Mouse (Mus musculus) embryonic facial prominence, embryonic 13.5 days (tissue): Measurements from ENCODE around the gene Scn5a. TPM values are rescaled to one million over a fixed set of nuclear protein-coding genes. Genes with fewer than 3 reads are reported as not detected.
A peak's percentile ranks its signal among the peaks of the same experiment; 100 is the strongest.

Source experiments
- ATAC-seq: fragments of 200-750 bp; cut with Nextera tagmentation; 2 replicates; pipeline ENCODE4 v1.8.0; 2017; ENCODE audit warnings: low read depth; ENCODE audit not compliant: insufficient number of reproducible peaks, insufficient read depth, low FRiP score, low TSS enrichment
- H3K27ac ChIP-seq: fragments of 300-500 bp; sonication (generic); 2 replicates; pipeline ENCODE4 v1.5.1; 2015; ENCODE audit warnings: moderate library complexity, mild to moderate bottlenecking, inconsistent platforms
- H3K27me3 ChIP-seq: fragments of 300-500 bp; sonication (generic); 2 replicates; pipeline ENCODE4 v1.6.1; 2015; ENCODE audit warnings: mild to moderate bottlenecking, inconsistent platforms
- H3K36me3 ChIP-seq: fragments of 300-500 bp; sonication (generic); 2 replicates; pipeline ENCODE4 v1.6.1; 2015; ENCODE audit warnings: mild to moderate bottlenecking, inconsistent platforms
- H3K4me1 ChIP-seq: fragments of 300-500 bp; sonication (generic); 2 replicates; pipeline ENCODE4 v1.6.1; 2015; ENCODE audit warnings: inconsistent platforms
- H3K4me2 ChIP-seq: fragments of 300-500 bp; sonication (generic); 2 replicates; pipeline ENCODE4 v1.6.1; 2015; ENCODE audit warnings: moderate library complexity, mild to moderate bottlenecking, inconsistent platforms
- H3K4me3 ChIP-seq: fragments of 300-500 bp; sonication (generic); 2 replicates; pipeline ENCODE4 v1.5.1; 2015; ENCODE audit warnings: mild to moderate bottlenecking, inconsistent platforms
- H3K9ac ChIP-seq: fragments of 300-500 bp; sonication (generic); 2 replicates; pipeline ENCODE4 v1.6.1; 2015; ENCODE audit warnings: mild to moderate bottlenecking, inconsistent platforms
- H3K9me3 ChIP-seq: fragments of 300-500 bp; sonication (generic); 2 replicates; pipeline ENCODE4 v1.6.1; 2016; ENCODE audit warnings: inconsistent platforms
- WGBS: fragments of 180-500 bp; shearing (Covaris S2); methylation state at CpG from one replicate; pipeline ENCODE4 v1.1.7; 2015; ENCODE audit warnings: mixed read lengths; 5-methylcytosine and 5-hydroxymethylcytosine counted together
- polyA plus RNA-seq: library from polyadenylated mRNA; unstranded; fragments of >200 nt; fragmentation: Nextera tagmentation; extraction: Ambion mirVana; gene quantifications from 2 replicates; pipeline ENCODE4 v1.2.1, GENCODE M21; 2015

Scn5a gene
- polyA plus RNA-seq, 1 experiment from 2014 or later: 0.42 TPM

DNA sequence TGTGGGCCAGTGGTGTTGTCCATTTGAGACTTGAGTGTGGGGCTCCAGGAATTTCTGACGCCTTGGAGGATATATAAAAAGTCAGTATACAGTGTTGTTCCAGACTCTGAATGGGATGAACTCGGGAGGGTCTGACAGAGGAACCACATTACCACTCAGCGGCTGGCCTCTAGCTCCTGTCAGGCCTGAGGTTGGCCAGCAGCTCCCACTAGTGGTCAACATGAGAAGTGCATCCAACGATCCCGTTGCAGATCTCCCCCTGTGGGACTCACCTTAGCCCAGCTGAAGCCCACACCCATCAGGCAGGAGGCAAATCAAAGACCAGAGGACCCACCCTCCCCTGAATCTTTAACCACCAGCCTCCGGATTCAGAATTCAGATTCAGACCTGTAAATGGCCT is 1.9 kb upstream of the Scn5a start:
- Histone ChIP-seq H3K4me2 (no peak overlapping the region), H3K4me1 (peaks cover 19% of the 10 kb centered on the region), H3K4me3 (no peak overlapping the region), H3K27ac (no peak overlapping the region), H3K9ac (no peak overlapping the region), H3K9me3 (no peaks in the 10 kb centered on the region), H3K36me3 (no peaks in the 10 kb centered on the region), H3K27me3 (peaks cover 77% of the 10 kb centered on the region)
- under 1% methylated on average over 6 of the region's 6 CpGs for WGBS
- no peak for ATAC-seq

DNA sequence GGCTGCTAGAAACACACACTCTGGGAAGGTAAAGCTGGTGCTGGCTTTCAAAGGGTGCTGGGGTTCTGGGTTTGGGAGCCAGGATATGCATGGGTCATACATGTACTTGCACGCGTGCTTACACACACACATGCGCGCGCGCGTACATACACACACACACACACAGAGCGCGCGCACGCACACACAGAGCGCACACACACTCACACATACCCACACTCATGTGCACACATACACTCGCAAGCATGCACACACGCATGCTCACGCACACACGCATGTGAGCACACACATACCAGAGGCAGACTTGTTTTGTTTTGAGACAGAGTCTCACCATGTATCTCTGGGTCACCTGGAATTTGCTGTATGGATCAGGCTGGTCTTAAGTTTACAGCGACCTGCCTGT is 1.4 kb upstream of the Scn5a start:
- Histone ChIP-seq H3K27me3 (peaks cover 82% of the 10 kb centered on the region), H3K27ac (no peak overlapping the region), H3K4me1 (peaks cover 19% of the 10 kb centered on the region), H3K4me2 (no peak overlapping the region), H3K9ac (no peak overlapping the region), H3K9me3 (no peaks in the 10 kb centered on the region), H3K36me3 (no peaks in the 10 kb centered on the region), H3K4me3 (no peak overlapping the region)
- WGBS: 89% methylated on average over 17 of the region's 17 CpGs
- no peak for ATAC-seq

DNA sequence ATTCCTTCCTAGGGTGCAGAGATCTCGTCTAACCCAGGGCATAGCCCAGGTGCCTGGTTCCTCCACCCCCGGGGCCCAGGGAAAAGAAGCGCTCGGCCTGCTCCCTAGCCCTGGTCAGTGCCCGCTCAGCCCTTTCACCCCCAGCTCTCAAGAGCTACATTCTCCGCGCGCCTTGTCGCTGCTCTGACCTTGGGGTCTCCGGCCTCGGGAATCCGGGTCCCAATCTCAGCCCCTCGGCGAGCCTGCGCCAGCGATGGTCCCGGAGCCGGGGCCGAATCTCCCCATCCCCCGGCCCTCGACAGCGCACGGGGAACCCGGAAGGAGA is 543 bp downstream of the Scn5a start:
- Histone ChIP-seq H3K27ac (no peak overlapping the region), H3K4me3 (peak overlapping the region; percentile 55), H3K4me2 (peak overlapping the region; percentile 97), H3K9me3 (no peaks in the 10 kb centered on the region), H3K4me1 (peaks cover 19% of the 10 kb centered on the region), H3K9ac (peak overlapping the region; percentile 66), H3K27me3 (peaks cover 94% of the 10 kb centered on the region), H3K36me3 (no peaks in the 10 kb centered on the region)
- 2% methylated on average over 24 of the region's 24 CpGs for WGBS
- no peak for ATAC-seq

DNA sequence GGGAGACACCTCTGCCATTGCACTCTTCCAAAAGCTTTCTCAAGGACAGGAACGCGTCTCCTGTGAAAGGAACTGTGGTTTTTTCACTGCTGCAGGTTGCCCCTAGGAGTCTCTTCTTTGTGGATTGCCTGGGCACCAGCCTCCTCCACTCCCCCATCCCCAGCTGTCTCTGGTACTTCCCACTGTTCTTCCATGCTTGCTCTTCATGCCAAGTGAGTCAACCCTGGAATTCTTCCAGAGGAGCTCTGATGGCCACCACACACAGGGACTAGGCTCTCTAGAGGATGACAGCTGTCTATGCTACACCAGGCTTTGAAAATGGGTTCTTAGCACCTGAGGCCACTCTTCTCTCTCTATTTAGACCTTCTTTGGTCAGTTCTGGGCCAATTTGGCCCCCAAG is 1.8 kb downstream of the Scn5a start:
- H3K4me3 ChIP-seq: no peak overlapping the region
- H3K9ac ChIP-seq: no peak overlapping the region
- no peaks in the 10 kb centered on the region for H3K36me3 ChIP-seq
- H3K27ac ChIP-seq: no peak overlapping the region
- H3K4me2 ChIP-seq: no peak overlapping the region
- 81% methylated on average over 2 of the region's 2 CpGs for WGBS
- no peaks in the 10 kb centered on the region for H3K9me3 ChIP-seq
- peaks cover 19% of the 10 kb centered on the region for H3K4me1 ChIP-seq
- H3K27me3 ChIP-seq: peaks cover 98% of the 10 kb centered on the region
- ATAC-seq: no peak

DNA sequence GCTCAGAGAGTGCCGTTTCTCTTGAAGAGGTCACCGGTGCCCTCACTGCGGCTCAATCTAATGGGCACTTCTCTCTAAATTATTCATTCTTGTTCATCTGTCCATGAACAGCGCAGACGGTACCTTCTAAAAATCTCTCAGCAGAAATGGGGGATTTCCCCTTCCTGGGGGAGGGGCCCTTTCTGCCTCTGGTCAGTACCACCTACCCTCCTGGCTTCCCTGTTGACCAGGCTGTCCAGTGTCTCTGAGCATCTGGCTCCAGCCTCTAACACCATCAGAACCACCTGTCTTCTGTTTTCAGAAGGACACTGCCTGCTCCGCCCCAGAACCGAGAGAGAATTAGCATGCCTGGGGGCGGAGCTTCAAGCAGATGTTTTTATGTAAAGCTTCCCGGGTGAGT is 3.1 kb downstream of the Scn5a start:
- no peak overlapping the region for H3K27ac ChIP-seq
- no peaks in the 10 kb centered on the region for H3K36me3 ChIP-seq
- no peak overlapping the region for H3K9ac ChIP-seq
- ATAC-seq: no peak
- H3K4me2 ChIP-seq: no peak overlapping the region
- H3K27me3 ChIP-seq: peaks cover 99% of the 10 kb centered on the region
- H3K9me3 ChIP-seq: no peaks in the 10 kb centered on the region
- peaks cover 25% of the 10 kb centered on the region for H3K4me1 ChIP-seq
- no peak overlapping the region for H3K4me3 ChIP-seq
- WGBS: 48% methylated on average over 9 of the region's 9 CpGs

DNA sequence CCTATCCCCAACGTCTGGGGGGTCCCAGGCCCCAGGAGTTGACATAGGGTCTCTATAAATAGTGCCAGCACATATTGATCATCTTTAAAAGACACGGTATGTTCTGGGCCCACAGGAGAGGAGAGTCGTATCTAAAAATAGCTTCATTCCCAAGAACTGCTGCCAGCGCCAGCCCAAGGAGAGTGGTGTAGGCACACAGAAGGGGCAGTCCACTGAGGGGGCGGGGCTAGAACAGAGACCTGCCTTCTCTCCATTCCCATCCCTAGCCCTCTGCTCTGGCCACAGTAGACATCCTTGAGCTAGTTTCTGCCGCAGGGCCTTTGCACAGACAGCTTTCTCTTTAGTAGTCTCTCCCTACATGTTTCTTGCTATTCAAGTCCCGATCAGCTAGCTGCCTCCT is 4.5 kb downstream of the Scn5a start:
- 75% methylated on average over 7 of the region's 7 CpGs for WGBS
- ATAC-seq: no peak

DNA sequence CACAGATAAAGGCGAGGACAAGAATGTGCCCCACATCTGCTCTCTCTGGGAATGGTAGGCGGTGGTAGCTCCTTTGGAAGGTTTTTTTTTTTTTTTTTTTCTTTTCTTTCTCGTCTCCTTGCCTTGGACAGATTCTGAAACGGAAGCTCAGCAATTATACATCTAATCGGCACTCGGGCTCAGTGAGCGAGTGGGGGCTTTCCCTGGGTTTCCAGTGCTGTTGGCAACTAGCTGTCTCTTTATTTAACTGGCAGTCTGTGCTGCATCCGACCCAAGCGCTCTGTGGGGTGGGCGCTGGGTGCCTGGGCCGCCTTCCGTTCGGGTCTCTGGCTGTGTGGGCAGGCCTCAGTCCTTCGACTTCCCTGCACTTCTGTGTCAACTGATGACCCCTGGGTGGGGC is 5.8 kb downstream of the Scn5a start:
- Histone ChIP-seq H3K4me2 (no peak overlapping the region), H3K9ac (no peak overlapping the region), H3K4me3 (no peak overlapping the region), H3K27me3 (peaks cover 88% of the 10 kb centered on the region), H3K27ac (no peak overlapping the region), H3K36me3 (no peaks in the 10 kb centered on the region), H3K4me1 (peaks cover 14% of the 10 kb centered on the region), H3K9me3 (no peaks in the 10 kb centered on the region)
- no peak for ATAC-seq
- WGBS: 46% methylated on average over 14 of the region's 14 CpGs

More for the DNA sequence above, 4.5 kb downstream of the Scn5a start:
- no peaks in the 10 kb centered on the region for H3K9me3 ChIP-seq
- no peaks in the 10 kb centered on the region for H3K36me3 ChIP-seq
- H3K4me2 ChIP-seq: no peak overlapping the region
- no peak overlapping the region for H3K4me3 ChIP-seq
- peaks cover 100% of the 10 kb centered on the region for H3K27me3 ChIP-seq
- H3K4me1 ChIP-seq: peaks cover 25% of the 10 kb centered on the region
- H3K27ac ChIP-seq: no peak overlapping the region
- no peak overlapping the region for H3K9ac ChIP-seq

DNA sequence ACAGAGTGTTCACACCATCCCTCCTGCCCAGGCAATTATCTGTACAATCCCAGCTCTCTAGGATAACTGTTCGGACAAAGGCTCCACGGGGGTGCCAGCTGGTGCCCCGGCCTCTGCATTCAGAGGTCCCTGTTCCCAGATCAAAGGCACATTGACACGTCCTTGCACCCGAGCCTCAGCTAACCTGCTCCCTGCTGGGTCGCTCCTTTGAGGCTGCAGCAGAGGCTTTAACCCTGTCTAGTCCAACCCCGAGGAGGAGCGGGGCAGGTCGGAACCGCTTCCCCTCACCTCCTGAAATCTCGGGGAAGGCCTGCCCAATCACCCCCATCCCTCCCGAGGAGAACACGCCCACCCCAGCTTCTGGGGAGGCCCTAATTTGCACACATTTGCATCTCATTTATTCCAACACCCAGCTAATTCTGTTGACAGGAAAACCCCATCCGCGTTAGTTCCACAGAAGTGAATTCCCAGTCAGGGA is 7.4 kb downstream of the Scn5a start:
- Histone ChIP-seq H3K4me1 (peaks cover 13% of the 10 kb centered on the region), H3K27ac (no peak overlapping the region), H3K36me3 (no peaks in the 10 kb centered on the region), H3K4me2 (peak overlapping the region; percentile 22), H3K9me3 (no peaks in the 10 kb centered on the region), H3K4me3 (no peak overlapping the region), H3K27me3 (peaks cover 87% of the 10 kb centered on the region), H3K9ac (peak overlapping the region; percentile 12; the same call in 1 of the 2 replicates)
- WGBS: 1% methylated on average over 15 of the region's 15 CpGs
- no peak for ATAC-seq

DNA sequence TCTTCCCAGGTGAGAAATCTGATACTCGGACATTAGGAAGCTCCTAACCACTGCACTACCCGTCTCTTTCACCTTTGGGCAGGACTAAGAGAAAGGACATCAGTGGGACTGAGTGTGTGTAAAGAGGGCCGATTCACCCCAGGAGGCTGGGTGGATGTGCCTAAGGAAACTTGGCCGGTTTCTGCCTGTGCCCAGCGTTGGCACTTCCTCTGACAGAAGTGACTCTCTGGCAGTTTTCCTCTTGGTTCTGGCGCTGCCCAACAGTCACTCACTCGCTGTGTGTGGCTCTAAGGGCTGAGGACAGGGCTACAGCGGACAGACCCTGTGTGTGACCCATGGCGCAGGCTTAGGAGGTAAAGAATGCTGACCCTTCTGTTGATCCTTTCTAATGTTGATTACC is 8.2 kb downstream of the Scn5a start:
- ATAC-seq: no peak
- H3K9me3 ChIP-seq: no peaks in the 10 kb centered on the region
- WGBS: 13% methylated on average over 9 of the region's 9 CpGs

DNA sequence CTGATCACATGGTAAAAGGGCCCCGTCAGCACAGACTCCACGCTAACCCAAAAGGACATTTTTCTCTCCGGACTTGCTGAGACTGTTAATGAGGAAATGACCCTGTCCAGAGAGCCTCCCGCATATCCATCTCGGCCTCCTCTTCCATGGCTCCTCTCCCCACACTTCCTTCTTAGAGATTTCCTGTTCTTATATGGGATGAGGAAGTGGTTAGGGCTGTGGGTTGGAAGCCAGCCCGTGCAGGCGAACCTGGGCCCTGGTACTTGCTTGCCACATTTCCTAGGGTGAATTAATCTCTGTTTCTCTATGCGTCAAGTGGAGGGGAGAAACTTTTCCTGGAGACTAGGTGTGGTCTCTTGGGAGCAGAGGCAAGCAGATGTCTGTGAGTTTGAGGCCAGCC is 10.1 kb downstream of the Scn5a start:
- Histone ChIP-seq H3K9me3 (no peaks in the 10 kb centered on the region), H3K9ac (no peak overlapping the region), H3K27me3 (peaks cover 72% of the 10 kb centered on the region), H3K36me3 (no peaks in the 10 kb centered on the region), H3K4me3 (no peak overlapping the region), H3K4me1 (peaks cover 6% of the 10 kb centered on the region; the same call in 1 of the 2 replicates), H3K27ac (no peak overlapping the region), H3K4me2 (no peak overlapping the region)
- no peak for ATAC-seq
- 81% methylated on average over 8 of the region's 8 CpGs for WGBS

More for the DNA sequence above, 8.2 kb downstream of the Scn5a start:
- H3K36me3 ChIP-seq: no peaks in the 10 kb centered on the region
- peaks cover 6% of the 10 kb centered on the region; the same call in 1 of the 2 replicates for H3K4me1 ChIP-seq
- no peak overlapping the region for H3K4me3 ChIP-seq
- no peak overlapping the region for H3K4me2 ChIP-seq
- no peak overlapping the region for H3K27ac ChIP-seq
- peaks cover 87% of the 10 kb centered on the region for H3K27me3 ChIP-seq
- no peak overlapping the region for H3K9ac ChIP-seq

DNA sequence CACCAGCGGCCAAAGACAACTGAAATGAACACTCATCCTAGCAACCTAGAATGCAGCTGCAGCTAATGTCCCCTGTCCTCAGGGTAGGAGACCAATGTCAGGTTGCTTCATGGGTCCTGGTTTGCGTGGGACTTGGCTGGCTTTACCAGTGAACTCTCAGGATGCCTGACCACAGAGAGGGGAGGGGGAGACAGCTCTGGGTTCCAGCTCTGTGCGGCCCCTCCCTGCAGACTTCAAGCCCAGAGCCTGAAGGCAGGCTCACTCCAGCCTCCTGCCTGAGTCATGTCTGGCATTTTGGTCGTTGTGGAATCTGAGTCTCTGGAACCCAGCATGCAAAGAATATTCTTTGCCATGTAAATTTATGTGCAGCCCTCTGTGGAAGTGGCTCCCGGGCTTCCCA is 11.0 kb downstream of the Scn5a start:
- Histone ChIP-seq H3K27me3 (peaks cover 62% of the 10 kb centered on the region), H3K36me3 (no peaks in the 10 kb centered on the region), H3K4me1 (peaks cover 6% of the 10 kb centered on the region; the same call in 1 of the 2 replicates), H3K9me3 (no peaks in the 10 kb centered on the region), H3K4me3 (no peak overlapping the region), H3K27ac (no peak overlapping the region), H3K9ac (no peak overlapping the region), H3K4me2 (no peak overlapping the region)
- no peak for ATAC-seq
- WGBS: 71% methylated on average over 5 of the region's 5 CpGs

DNA sequence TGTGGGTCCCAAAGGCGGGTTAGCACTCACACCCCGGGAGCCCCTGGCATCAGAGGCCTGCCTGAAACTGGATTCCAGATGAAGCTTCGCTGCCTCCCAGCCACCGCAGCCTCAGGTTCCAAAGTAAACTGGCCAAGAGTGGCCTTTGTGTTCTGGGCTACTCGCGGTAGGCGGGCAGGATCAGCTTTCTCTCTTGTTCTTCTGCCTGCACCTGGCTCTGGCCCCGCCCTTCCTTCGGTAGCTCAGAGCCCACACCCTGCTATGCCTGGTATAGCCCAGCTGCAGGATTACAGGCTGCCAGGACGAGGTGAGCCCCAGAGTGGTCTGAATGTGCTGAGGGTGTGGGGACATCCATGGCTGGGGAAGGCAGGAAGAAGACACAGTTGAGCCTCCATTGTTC is 12.6 kb downstream of the Scn5a start:
- WGBS: 6% methylated on average over 10 of the region's 10 CpGs
- Histone ChIP-seq H3K27me3 (peaks cover 46% of the 10 kb centered on the region), H3K36me3 (no peaks in the 10 kb centered on the region), H3K9me3 (no peaks in the 10 kb centered on the region), H3K27ac (no peak overlapping the region), H3K9ac (no peak overlapping the region), H3K4me2 (no peak overlapping the region), H3K4me3 (no peak overlapping the region), H3K4me1 (peaks cover 7% of the 10 kb centered on the region; the same call in 1 of the 2 replicates)
- ATAC-seq: peak; percentile 34; the same call in 1 of the 2 replicates

DNA sequence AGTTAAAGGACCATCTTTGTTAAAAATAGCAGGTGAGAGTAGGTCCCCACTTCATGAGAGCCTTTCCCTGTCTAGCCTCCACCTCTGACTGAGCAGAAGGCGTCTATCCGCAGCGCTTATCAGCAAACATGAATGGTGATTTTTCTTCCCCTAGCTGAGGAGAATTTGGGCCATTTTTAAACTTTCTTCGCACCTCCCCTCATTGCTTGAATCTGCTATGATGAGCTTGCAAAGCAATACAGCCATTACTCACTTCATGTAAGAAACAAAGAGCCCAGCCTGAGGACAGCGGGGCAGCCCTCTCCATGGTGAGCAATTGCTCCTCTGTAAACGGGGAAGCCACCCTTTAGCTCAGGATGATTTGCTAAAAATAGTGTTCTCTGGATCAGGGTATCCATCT is 14.0 kb downstream of the Scn5a start:
- WGBS: 76% methylated on average over 6 of the region's 6 CpGs

More for the DNA sequence above, 14.0 kb downstream of the Scn5a start:
- H3K4me2 ChIP-seq: no peak overlapping the region
- no peak overlapping the region for H3K9ac ChIP-seq
- H3K4me3 ChIP-seq: no peak overlapping the region
- H3K27me3 ChIP-seq: peaks cover 36% of the 10 kb centered on the region
- peaks cover 7% of the 10 kb centered on the region; the same call in 1 of the 2 replicates for H3K4me1 ChIP-seq
- no peak for ATAC-seq
- no peak overlapping the region for H3K27ac ChIP-seq
- H3K9me3 ChIP-seq: no peaks in the 10 kb centered on the region
- H3K36me3 ChIP-seq: no peaks in the 10 kb centered on the region
